Mouse (Mus musculus): ENCODE measurements around the gene Pcsk5. TPM values are rescaled to one million over a fixed set of nuclear protein-coding genes. Genes with fewer than 3 reads are reported as not detected.

Pcsk5 gene
- total RNA-seq, 2 experiments from 2014 or later = not detected

GRCm38 (mm10) chr19:17813449-17813990, 23.9 kb downstream of the Pcsk5 start:
- ATAC-seq (replicated peaks; ENCODE audit: low FRiP score, poor library complexity, severe bottlenecking) = no peak

- no peak for ATAC-seq (replicated peaks; ENCODE audit: low FRiP score, poor library complexity, severe bottlenecking)
These were observed 24.8 kb downstream of the Pcsk5 start for GRCm38 (mm10) chr19:17812661-17813060.

DNA sequence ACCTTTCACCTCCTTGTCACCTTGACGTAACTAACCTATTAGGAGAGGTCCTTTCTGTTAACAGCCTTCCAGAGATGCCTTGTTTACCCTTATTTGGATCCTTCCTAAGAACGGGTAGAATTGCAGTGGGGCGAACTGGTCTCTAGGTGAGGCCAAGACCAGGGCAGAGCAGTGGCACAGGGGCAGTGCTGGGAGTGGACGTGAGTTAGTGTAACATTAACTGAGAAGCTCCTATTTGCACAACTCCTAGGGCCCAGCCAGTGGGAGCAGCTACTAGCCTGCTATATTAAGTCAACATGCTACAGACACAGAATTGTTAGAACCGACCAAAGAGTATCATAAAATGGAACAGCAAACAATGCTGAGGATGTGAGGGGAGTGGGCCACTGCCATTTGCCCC, 30.8 kb downstream of the Pcsk5 start:
- ATAC-seq (replicated peaks; ENCODE audit: low FRiP score, poor library complexity, severe bottlenecking) = no peak

DNA sequence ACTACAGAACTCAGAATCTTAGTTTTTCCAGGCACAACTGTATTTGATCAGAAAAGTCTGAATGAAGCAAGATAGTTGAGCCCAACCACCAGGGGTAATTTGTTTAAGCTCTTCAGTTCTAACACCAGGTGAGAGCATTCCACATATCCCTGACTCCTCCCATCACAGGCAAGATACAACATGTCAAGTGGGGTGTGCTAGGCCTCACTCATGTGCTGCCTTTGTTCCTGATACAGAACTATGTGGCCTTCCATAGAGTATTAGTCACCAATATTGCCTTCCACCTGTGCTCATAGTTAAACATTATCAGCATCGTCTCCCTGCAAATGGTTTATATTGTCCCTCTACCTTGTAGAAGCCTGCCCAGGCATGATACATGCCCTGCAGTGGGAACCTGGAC, 36.6 kb downstream of the Pcsk5 start:
- ATAC-seq (replicated peaks; ENCODE audit: low FRiP score, poor library complexity, severe bottlenecking) = no peak

- ATAC-seq (replicated peaks; ENCODE audit: low FRiP score, poor library complexity, severe bottlenecking) = no peak
These were observed 37.8 kb downstream of the Pcsk5 start for GRCm38 (mm10) chr19:17799419-17800185.

GRCm38 (mm10) chr19:17793457-17793856, 44.0 kb downstream of the Pcsk5 start:
- no peak for ATAC-seq (replicated peaks; ENCODE audit: low FRiP score, poor library complexity, severe bottlenecking)

DNA sequence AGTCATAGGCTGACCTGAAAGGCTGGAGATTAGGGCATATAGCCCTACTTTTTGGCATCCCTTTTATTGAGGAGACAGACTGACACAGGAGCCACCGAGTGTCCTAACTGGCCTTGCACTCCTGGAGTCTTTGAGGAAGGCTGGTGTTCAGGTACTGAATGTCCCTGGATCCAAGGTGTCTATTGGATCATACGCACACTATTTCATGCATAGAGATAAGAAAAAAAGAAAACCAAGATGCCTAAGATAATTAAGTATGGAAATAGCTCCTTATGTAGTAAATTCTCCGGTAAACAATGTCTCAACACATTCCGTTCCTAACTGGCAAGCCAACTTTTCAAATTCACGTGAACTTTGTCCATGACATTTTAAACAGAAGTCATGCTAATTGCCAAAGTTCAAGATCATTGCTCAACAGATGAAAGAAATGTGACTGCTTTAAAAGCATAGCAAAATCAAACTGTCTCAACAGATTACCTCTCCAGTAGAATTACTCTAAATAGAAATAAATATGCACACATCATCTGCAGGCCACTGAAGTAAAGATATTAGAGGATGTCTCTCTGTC, 45.9 kb downstream of the Pcsk5 start:
- no peak for ATAC-seq (replicated peaks; ENCODE audit: low FRiP score, poor library complexity, severe bottlenecking)

- no peak for ATAC-seq (replicated peaks; ENCODE audit: low FRiP score, poor library complexity, severe bottlenecking)
These were observed 48.7 kb downstream of the Pcsk5 start for GRCm38 (mm10) chr19:17788617-17789317.

GRCm38 (mm10) chr19:17786744-17787143, 50.7 kb downstream of the Pcsk5 start:
- no peak for ATAC-seq (replicated peaks; ENCODE audit: low FRiP score, poor library complexity, severe bottlenecking)

- ATAC-seq (replicated peaks; ENCODE audit: low FRiP score, poor library complexity, severe bottlenecking) = no peak
These were observed 52.8 kb downstream of the Pcsk5 start for GRCm38 (mm10) chr19:17784401-17785192.

DNA sequence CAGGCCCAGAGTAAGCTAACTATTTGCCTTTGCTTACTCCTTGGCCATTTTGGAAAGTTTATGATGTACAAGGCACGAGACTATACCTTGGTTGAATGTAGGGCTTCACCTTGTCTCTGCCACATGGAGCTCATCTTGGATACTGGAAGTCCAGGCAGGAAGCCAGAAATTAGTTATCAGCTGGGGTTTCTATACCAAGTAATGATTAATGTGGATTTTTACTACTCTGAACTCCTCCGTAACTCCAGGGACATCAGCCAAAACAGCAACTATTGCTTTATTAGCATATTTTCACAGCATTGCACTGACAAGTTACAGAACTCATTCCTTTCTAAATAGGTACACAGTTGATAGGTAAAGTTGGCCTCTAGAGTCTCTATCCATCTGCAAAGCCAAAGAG, 54.2 kb downstream of the Pcsk5 start:
- no peak for ATAC-seq (replicated peaks; ENCODE audit: low FRiP score, poor library complexity, severe bottlenecking)

DNA sequence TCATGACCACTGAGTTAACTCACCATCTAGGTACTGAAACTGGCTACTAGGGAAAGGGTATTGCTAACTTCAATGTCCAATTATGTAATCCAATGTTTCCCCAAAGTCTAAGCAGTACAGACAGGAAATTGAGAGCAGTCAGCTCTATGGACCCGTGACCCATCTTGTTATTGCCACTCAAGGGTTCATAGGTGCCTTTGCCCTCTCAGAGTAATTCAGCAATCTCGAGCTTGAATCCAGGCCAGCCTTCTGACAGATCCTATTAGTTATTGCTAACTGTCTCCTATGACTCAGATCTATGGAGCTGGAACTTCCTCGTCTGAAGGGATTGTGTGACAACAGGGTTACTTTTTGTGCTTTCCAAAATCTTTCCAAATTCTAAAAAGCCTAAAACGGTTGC, 56.1 kb downstream of the Pcsk5 start:
- ATAC-seq (replicated peaks; ENCODE audit: low FRiP score, poor library complexity, severe bottlenecking) = no peak

- no peak for ATAC-seq (replicated peaks; ENCODE audit: low FRiP score, poor library complexity, severe bottlenecking)
These were observed 61.5 kb downstream of the Pcsk5 start for GRCm38 (mm10) chr19:17775943-17776342.

- no peak for ATAC-seq (replicated peaks; ENCODE audit: low FRiP score, poor library complexity, severe bottlenecking)
These were observed 62.3 kb downstream of the Pcsk5 start for GRCm38 (mm10) chr19:17775097-17775496.

- ATAC-seq (replicated peaks; ENCODE audit: low FRiP score, poor library complexity, severe bottlenecking) = no peak
These were observed 63.4 kb downstream of the Pcsk5 start for GRCm38 (mm10) chr19:17774061-17774460.

GRCm38 (mm10) chr19:17769610-17770399, 67.6 kb downstream of the Pcsk5 start:
- ATAC-seq (replicated peaks; ENCODE audit: low FRiP score, poor library complexity, severe bottlenecking) = no peak

DNA sequence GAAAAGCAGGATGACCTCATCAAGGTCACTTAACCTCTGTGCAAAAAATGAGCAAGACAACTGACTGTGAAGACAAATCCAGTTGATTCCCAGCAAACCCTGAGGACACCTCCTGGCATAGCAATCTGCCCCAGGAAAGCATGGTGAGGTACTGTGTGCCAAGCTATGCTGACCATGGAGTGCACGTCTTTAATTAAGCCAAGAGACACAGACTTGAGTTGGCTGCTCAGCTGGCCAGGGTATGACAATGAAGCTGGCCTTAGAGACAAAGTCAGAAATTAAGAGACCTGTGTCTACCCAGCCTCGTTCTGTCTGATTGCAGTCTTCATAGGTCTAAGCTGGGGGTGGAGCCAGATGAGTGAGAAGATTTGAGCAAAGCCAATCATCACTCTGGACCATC, 72.4 kb downstream of the Pcsk5 start:
- no peak for ATAC-seq (replicated peaks; ENCODE audit: low FRiP score, poor library complexity, severe bottlenecking)

DNA sequence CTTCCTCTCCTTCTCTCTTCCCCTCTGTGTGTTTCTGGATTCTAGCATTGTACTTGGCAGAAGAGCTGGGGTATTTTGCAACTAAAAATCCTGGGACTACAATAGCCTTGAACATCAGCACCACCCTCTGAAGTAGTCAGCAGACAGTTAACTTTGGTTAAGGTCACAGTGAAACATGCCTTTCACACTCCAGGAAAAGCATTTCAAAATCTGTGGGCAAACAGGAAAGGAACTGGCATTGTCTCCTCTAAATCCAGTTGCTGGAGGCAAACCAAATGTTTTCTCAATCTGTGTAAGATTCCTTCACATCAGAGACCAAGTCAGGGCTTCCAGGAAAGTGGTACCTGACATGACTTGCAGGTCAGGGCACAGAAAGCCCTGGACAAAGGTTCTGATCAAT, 74.7 kb downstream of the Pcsk5 start:
- ATAC-seq (replicated peaks; ENCODE audit: low FRiP score, poor library complexity, severe bottlenecking) = no peak

DNA sequence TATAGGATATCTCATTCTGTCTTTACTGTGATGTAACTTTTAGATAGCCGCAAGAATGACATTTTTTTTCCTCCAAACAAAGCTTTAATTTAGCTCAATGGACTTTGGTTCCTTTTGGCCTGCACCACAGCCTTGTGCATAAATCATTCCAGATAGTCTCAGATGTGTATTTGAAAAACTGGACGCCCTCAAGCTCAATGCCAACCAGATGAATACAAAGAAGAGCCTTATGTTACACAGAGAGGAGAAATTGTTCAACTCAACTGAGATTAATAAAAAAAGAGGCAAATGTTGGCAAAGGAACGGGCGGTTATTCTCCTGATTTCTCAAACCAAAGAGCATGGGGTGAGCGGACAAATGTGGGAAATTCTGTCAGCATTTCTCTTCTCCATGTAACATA, 75.8 kb downstream of the Pcsk5 start:
- ATAC-seq (replicated peaks; ENCODE audit: low FRiP score, poor library complexity, severe bottlenecking) = no peak

Measured in erythroid progenitor cell, adult 5-6 weeks (primary cell).